Mouse (Mus musculus) skeletal muscle tissue, adult 2 months (tissue): Measurements from ENCODE around the gene 4931406P16Rik.
"Not testable (repeated sequence)": the region's sequence is repeated elsewhere in the genome, so short reads cannot be mapped to it uniquely, and the experiment has no call there.

ENCODE experiments used
- DNase-seq: peaks from one replicate; pipeline ENCODE4 v3.0.0-alpha.2; 2012; ENCODE audit warnings: low read depth, low spot score

4931406P16Rik gene

DNA sequence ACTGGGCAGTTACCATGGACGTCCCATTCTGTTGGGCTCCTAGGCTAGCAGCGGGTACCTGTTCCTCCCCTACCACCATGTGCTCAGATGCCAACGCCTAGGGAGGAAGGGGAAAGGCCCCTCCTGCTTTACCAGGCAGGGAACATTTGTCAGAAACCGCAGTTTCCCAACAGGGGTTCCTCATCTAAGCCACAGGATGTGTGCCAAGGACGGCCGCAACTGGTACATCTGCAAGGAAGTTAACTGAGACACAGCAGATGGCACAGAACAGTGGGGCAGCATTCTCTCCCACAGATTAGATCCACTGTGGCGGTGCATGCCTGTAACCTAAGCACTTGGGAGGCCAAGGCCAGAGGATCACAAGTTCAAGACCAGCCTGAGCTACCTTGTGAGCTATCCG, 98.7 kb downstream of the 4931406P16Rik start:
- DNase-seq = no peak

DNA sequence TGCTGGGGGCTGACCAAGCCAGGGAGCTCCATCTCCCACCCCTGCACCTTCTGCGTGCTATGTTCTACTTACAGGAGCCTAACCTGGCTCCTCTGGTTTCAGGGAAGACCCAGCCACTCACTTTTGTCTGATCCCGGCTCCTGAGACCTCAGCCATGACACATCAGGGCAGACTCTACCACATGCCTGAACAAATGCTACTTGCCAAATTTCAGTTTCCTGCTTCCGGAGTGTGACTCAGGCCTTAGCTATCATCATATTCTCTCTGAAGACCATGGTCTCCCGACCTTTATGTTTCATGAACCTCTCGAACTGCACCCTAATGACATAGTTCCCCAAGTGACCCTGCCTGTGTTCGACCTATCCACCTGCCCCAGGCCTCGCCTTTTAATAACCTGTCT, 100.1 kb downstream of the 4931406P16Rik start:
- DNase-seq = no peak

DNA sequence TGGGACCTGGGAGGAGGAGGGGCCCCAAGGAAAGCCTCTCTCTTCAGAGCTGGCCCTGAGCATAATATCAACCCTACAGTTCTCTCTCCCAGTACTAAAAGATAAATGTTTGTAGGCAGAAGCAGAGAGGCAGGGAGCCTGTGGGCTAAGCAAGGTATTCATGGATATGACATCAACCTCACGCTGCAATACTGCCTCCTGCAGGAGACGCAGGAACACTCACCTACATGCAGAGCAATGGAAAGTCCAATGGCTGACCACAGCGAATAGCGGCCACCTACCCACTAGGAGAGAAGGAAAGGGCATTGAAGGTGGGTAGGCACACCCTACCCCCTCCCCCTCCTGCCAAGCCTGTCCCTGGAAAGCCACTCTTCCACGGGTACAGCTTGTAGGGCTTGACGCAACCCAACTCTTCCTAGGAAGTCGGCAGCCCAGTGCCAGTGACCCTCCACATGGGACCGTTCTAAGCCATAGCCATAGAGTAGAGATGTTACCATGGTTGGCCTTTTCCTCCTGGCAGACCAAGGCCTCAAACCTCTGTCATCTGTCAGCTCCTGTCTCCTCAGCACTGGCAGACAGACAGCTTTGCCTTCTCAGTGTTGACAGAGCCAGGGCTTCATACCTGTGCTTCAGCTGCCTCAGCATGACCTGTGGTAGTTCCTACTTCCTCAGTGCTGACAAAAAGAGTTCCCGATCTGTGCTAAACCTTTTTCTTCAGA, 105.2 kb downstream of the 4931406P16Rik start:
- DNase-seq = peak; percentile 57

DNA sequence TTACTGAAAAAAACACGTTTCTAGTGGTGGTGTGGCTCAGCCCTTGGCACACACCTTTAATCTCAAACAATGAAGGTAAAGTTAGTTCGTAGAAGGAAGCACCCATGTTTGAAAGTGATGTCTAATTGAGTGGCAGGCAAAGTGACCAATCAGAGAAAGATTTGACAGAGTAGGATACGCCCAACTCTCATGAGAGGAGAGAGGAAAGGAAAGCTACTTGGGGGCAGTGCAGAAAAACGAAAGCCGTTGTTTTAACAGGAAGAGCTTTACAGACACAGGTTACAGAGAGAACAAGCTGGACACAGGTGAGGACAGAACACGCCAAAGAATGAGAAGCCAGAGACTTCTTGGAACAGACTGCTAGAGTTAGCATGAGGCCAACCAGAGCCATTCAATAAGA, 107.0 kb downstream of the 4931406P16Rik start:
- DNase-seq = no peak

DNA sequence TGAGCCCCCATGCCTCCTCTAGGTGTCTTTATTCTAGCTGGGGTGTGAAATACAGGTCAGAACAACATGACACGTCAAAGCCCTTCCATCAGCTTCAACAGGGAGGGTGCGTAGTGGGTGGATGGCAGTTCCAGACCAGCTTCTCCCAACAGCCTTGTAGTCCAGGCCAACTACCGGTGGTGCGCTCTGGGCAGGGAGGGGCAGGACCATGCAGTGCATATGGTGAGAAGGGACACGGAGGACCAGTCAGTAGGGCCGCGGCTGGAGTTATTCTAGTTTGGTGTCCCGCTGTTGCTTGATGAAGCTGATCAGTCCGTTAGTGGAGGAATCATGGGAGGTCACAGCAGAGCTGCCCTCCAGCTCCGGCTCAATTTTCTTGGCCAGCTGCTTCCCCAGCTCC, 111.2 kb downstream of the 4931406P16Rik start:
- not testable (repeated sequence) for DNase-seq

DNA sequence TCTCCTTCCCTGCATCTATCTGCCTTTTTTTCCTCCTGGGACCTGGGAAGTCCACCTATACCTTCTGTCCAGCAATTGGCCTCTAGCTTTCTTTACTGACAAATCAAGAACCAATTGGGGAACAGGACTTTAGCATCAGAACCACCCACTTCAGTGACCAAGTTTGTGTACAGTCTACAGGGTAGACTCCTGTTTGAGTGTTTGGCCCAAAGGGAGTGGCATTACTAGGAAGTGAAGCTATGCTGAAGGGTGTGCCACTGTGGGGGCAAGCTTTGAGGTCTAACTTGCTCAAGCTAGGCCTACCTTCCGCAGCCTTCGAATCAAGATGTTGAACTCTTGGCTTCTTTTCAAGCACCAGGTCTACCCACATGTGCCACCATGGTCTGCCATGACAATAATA, 112.5 kb downstream of the 4931406P16Rik start:
- no peak for DNase-seq

DNA sequence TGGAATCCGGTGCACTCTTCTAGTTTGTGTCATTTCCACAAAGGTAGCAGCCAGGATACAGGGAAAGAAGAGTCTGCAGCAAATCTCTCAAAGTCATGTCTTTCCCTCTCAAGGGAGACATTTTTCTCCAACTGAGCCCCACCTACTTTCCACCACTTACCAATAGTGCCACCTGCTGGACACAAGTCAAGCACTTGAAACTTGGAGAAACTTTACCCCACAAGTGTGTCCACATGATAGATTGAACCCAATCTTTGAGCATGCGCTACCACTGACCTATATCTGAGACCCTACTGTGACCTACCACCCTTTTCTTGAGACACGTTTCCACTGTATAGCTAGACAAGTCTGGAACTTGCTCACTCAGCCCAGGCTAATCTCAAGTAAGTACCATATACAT, 115.0 kb downstream of the 4931406P16Rik start:
- no peak for DNase-seq

DNA sequence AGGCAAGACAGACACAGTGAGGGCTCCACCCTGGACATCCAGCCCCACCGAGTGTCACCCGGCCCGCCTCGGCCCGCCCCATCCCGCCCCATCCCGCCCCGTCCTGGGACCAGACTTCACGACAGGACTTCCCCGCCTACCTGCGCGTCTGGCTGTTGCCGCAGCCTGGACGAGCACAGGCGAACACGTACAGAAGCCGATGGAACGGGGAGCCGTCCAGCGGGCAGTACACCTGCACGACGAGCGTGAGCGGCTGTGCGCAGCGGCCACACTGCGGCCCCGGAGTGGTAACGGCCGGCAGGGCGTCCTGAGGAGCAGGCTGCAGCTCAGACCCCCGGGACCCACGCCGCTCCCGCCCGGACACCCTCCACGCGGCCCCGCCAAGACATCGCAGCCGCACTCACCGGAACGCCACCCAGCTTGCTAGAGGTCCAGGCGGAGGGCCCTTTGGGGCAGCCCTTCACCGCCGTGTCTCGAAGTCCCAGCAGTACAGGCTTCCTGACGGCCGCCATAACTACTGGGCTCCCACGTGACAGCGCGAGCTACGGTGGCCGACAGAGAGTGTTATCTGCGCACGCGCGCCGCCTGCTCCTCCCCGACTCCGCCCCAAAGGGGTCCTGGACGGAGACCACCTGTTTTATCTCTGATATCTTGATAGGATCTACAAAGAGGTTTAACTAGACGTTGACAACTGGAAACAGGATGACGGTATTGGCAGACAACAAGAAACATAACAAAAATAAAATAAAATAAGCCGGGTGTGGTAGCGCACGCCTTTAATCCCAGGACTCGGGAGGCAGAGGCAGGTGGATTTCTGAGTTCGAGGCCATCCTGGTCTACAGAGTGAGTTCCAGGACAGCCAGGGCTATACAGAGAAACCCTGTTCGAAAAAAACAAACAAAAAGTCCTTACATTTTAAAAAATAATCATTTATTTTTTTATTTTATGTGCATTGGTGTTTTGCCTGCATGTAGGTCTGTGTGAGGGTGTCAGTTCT, 116.9 kb downstream of the 4931406P16Rik start, which contains the start of gene Pdcd2l:
Gene Pdcd2l, minus strand, starts transcription at position 530 of the 997 bp plus-strand sequence.
- peak; percentile 89 for DNase-seq

DNA sequence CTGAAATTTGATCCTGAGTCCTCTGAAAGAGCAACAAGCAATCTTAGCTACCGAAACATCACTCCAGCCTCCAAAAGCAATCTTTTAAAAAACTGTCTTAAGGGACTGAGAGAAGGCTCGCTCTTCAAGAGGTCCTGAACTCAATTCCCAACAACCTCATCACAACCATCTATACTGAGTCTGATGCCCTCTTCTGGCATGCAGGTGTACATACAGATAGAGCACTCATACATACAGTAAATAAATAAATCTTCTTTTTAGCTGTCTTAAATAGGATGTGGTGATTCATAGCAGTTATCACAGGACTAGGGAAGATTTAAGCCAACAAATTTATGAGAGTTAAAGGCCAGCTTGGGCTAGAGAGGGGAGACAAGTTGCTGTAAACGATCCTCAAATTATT, 117.7 kb downstream of the 4931406P16Rik start:
- DNase-seq = no peak

DNA sequence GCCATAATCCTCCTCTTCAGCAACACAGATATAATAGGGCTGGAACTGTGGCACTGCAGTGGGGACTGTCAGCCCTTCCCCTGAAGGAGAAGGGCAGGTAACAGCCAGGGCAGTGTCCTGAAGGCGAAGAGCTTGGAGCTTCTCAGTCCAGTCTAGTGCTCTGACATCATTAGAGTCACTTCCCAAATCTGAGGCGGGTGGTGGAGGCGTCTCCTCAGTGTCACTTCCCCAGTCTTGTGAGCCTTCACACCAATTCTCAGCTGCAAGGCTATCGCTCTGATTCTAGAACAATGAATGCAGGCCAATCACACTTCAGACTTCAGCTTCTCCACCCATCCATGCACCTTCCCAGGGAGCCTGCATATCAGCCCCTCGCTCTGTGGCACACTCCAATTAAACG, 120.5 kb downstream of the 4931406P16Rik start:
- no peak for DNase-seq

DNA sequence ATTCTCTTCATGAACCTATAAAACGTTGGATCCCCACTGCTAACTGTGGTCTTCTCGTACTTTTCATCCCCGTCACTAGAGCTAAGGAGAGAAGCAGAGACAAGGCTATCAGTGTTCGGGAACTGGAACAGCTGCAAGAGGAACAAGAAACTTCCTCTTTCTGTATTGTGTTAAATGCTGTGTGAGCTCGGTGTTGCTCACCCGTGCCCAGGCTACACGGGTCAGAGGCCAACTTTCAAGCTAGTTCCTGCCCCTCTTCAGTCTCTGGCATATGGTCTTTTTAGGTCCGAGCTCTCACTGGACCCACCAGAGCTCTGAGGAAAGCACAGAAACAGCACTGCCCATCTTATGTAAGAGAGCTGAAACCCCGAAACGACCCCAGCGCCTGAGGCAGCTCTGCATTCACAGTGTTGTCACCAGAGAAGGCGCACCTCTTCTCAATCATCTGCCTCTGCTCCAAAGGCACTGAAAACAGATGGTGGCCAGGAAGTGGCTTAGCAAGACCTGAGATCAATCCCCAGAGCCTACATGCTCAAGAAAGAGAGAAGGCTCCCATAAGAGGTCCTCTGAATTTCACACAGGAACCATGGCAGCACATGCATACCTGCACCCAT, 123.9 kb downstream of the 4931406P16Rik start:
- DNase-seq = no peak
